Mouse (Mus musculus) forebrain, embryonic 12.5 days (tissue): ENCODE measurements at regions not wholly inside any gene's neighbourhood (a gene's known extent, or its start where the extent isn't known, plus 50 kb on each side); places are given as distances from the start of the nearest gene placed in this dataset.

Experiments
- ATAC-seq: fragments of 200-750 bp; cut with Nextera tagmentation; 2 replicates; pipeline ENCODE4 v1.8.0; 2017; ENCODE audit warnings: moderate TSS enrichment; ENCODE audit not compliant: low FRiP score
- H3K27ac ChIP-seq: fragments of 300-500 bp; sonication (generic); 2 replicates; pipeline ENCODE4 v1.5.1; 2016; ENCODE audit warnings: mild to moderate bottlenecking
- H3K27me3 ChIP-seq: fragments of 300-500 bp; sonication (generic); 2 replicates; pipeline ENCODE4 v1.6.1; 2016; ENCODE audit warnings: mild to moderate bottlenecking
- H3K36me3 ChIP-seq: fragments of 300-500 bp; sonication (generic); replicated peaks from 2 replicates; pipeline ENCODE4 v1.6.1; 2016; ENCODE audit warnings: mild to moderate bottlenecking
- H3K4me1 ChIP-seq: fragments of 300-500 bp; sonication (generic); 2 replicates; pipeline ENCODE4 v1.6.1; 2016
- H3K4me2 ChIP-seq: fragments of 300-500 bp; sonication (generic); 2 replicates; pipeline ENCODE4 v1.6.1; 2016; ENCODE audit warnings: mild to moderate bottlenecking, moderate library complexity
- H3K4me3 ChIP-seq: fragments of 300-500 bp; sonication (generic); replicated peaks from 2 replicates; pipeline ENCODE4 v1.5.1; 2016; ENCODE audit warnings: mild to moderate bottlenecking
- H3K9ac ChIP-seq: fragments of 300-500 bp; sonication (generic); 2 replicates; pipeline ENCODE4 v1.6.1; 2016; ENCODE audit warnings: mild to moderate bottlenecking
- H3K9me3 ChIP-seq: fragments of 300-500 bp; sonication (generic); 2 replicates; pipeline ENCODE4 v1.6.1; 2016
- WGBS: fragments of 180-500 bp; shearing (Covaris S2); methylation state at CpG from one replicate; pipeline ENCODE4 v1.1.7; 2016; 5-methylcytosine and 5-hydroxymethylcytosine counted together

DNA sequence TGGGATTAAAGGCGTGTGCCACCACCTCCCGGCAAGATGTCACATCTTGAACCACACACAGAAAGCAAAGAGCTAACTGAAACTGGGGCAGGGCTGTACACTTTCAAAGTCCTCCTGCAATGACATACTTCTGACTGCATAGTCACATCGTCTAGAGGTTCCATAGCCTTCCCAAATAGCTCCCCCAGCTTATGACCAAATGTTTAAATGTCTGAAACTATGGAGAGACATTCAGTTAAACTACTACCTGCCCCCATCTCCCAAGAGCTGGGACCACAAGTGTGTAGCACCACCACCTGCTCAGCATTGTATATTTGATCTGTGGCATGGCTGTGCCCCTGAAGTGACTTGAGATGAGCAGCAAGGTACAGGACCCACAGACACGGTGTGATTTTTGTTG is 52.1 kb upstream of the Kdm7a start:
- ATAC-seq = no peak
- H3K27me3 ChIP-seq = peaks cover 11% of the 10 kb centered on the region
- no peak overlapping the region for H3K9ac ChIP-seq
- H3K4me3 ChIP-seq = no peak overlapping the region
- WGBS = 86% methylated on average over 4 of the region's 4 CpGs
- H3K36me3 ChIP-seq = no peaks in the 10 kb centered on the region
- no peak overlapping the region for H3K4me2 ChIP-seq
- no peak overlapping the region for H3K27ac ChIP-seq
- H3K9me3 ChIP-seq = no peaks in the 10 kb centered on the region
- H3K4me1 ChIP-seq = peaks cover 21% of the 10 kb centered on the region

- H3K4me2 ChIP-seq = peak overlapping the region; percentile 84
- H3K36me3 ChIP-seq = no peaks in the 10 kb centered on the region
- H3K27ac ChIP-seq = peak overlapping the region; percentile 75; the same call in 1 of the 2 replicates
- H3K27me3 ChIP-seq = peaks cover 11% of the 10 kb centered on the region
- H3K9ac ChIP-seq = peak overlapping the region; percentile 63
- peaks cover 21% of the 10 kb centered on the region for H3K4me1 ChIP-seq
- H3K4me3 ChIP-seq = peak overlapping the region; percentile 49; the same call in 1 of the 2 replicates
- no peak for ATAC-seq
- no peaks in the 10 kb centered on the region for H3K9me3 ChIP-seq
- 47% methylated on average over 7 of the region's 7 CpGs for WGBS
Observed at GRCm38 (mm10) chr6:39257667-39258395, 51.2 kb upstream of the Kdm7a start.

DNA sequence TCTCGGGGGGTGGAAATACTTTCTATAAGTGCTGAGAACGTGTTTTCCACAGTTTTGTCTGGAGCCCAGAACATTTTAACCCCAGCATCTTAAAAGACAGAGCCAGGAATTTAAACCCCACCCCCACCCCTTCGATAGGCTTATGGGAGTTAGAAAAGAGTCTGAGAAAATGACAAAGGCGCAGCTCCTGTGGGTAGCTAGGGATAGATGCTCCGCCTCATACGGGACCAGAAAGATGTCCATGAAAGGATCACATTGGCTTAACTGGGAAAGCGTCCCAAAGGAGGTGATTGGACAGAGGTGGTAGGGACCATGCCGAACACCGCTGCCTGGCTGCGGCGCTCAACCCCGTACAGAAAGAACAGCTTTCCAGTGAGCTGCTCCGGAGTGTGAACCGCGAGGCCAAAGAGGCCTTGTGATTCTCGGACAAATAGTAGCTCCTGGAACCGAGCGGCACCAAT is 50.6 kb upstream of the Kdm7a start:
- Histone ChIP-seq H3K4me2 (peak overlapping the region; percentile 84), H3K36me3 (no peaks in the 10 kb centered on the region), H3K4me3 (peak overlapping the region; percentile 49), H3K9me3 (no peaks in the 10 kb centered on the region), H3K27ac (peak overlapping the region; percentile 75), H3K9ac (peak overlapping the region; percentile 63), H3K27me3 (peaks cover 11% of the 10 kb centered on the region), H3K4me1 (peaks cover 21% of the 10 kb centered on the region)
- ATAC-seq = peak; percentile 67
- under 1% methylated on average over 18 of the region's 18 CpGs for WGBS

DNA sequence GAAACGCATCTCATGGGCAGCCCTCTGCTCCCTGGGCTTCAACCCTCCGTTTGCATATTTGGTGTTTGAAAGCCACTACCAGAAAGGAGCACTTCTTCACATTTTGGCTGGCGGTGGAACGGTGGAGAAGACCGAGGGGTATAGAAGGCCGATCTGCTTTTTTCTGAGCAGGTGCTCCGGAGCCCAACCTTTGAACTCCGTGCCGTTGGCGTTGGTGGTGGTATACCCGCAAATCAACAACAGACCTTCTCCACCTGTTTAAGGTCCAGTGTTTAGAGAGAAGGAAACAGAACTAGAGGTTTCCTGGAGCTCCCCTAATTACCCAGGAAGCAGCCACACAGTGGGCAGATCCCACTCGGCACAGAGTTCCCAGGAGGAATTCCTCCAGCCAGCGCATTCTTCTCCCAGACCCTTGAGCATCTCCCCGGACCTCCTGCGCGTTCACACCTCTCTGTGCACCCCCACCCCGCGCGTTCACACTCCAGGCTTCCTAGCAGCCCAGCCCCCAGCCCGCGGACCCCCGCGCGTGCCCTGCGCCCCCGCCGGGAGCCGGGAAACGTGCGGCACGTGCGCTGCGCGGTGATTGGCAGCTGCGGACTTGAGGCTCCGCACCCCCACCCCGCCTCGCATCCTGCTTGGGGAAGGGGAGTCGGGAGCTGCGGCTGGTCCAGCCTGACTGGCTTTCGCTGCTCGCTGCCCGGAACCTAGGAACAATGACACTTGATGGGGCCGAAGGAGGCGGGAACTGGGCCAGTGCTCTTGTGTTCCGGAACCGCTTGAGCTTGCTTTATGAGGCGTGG is 49.9 kb upstream of the Kdm7a start:
- Histone ChIP-seq H3K4me3 (peak overlapping the region; percentile 49), H3K9ac (peak overlapping the region; percentile 63), H3K36me3 (no peaks in the 10 kb centered on the region), H3K4me2 (peak overlapping the region; percentile 84), H3K9me3 (no peaks in the 10 kb centered on the region), H3K27me3 (peaks cover 11% of the 10 kb centered on the region), H3K4me1 (peaks cover 21% of the 10 kb centered on the region), H3K27ac (peak overlapping the region; percentile 75)
- WGBS = 4% methylated on average over 48 of the region's 48 CpGs
- ATAC-seq = peak; percentile 92
